Mouse (Mus musculus): ENCODE measurements around the gene D17Wsu92e. TPM values are rescaled to one million over a fixed set of nuclear protein-coding genes. Genes with fewer than 3 reads are reported as not detected.

The D17Wsu92e gene
- total RNA-seq, 4 experiments from 2014 or later: 203 to 227 (median 213) TPM

DNA sequence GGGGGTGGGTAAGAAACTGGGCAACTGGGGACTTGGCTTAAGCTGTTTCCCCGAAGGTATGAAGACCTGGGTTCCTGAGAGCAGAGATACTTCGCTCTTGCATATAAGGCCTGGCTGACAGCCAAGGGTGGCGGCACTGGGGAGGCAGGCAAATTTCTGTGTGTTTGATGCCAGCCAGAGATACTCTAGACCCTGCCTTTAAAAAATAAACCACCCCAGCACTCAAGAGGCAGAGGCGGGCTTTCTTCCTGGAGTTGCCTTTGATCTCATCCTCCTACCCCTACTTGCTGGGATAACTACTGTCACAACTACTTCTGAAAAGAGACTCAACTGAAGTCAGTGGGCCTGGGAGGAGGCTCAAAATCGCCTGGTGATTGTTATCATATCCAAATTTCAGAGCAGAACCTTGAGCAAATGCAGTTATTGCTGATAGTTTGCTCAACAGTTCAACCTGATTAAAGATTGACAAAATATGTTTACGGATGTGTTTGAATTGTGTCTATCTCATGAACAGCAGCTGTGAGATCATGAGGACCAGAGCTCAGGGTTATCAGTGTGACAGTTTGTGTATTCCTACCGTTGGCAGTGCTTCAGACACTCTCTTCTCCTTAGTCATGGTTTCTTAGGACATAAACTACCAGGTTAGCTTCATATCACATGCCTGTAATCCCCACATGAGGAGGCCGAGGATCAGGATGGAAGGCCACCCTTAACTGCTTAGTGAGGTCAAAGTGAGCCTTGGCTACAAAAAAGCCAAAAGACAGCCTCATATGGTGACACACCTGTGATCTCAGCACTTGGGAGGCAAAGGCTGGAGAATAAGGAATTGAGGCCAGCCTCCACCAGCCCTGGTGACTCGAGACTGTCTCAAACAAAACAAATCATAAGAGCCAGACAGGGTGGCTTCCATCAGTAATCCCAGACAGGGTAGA lies 1.2 kb upstream of the D17Wsu92e start:
- DNase-seq (ENCODE audit: low spot score in 2 of 2): no peak

GRCm38 (mm10) chr17:27819971-27820567 lies 379 bp downstream of the D17Wsu92e start:
- DNase-seq (ENCODE audit: low spot score in 2 of 2): peak; percentile 39 to 47

- no peak for DNase-seq (ENCODE audit: low spot score in 2 of 2)
Observed at GRCm38 (mm10) chr17:27819521-27819970, 902 bp downstream of the D17Wsu92e start.

- no peak for DNase-seq (ENCODE audit: low spot score in 2 of 2)
Observed at GRCm38 (mm10) chr17:27819011-27819410, 1.4 kb downstream of the D17Wsu92e start.

GRCm38 (mm10) chr17:27814606-27815005 lies 5.8 kb downstream of the D17Wsu92e start:
- DNase-seq (ENCODE audit: low spot score in 2 of 2): no peak

- DNase-seq (ENCODE audit: low spot score in 2 of 2): no peak
Observed at GRCm38 (mm10) chr17:27811980-27812379, 8.5 kb downstream of the D17Wsu92e start.

- DNase-seq (ENCODE audit: low spot score in 2 of 2): no peak
Observed at GRCm38 (mm10) chr17:27810569-27811331, 9.7 kb downstream of the D17Wsu92e start.

DNA sequence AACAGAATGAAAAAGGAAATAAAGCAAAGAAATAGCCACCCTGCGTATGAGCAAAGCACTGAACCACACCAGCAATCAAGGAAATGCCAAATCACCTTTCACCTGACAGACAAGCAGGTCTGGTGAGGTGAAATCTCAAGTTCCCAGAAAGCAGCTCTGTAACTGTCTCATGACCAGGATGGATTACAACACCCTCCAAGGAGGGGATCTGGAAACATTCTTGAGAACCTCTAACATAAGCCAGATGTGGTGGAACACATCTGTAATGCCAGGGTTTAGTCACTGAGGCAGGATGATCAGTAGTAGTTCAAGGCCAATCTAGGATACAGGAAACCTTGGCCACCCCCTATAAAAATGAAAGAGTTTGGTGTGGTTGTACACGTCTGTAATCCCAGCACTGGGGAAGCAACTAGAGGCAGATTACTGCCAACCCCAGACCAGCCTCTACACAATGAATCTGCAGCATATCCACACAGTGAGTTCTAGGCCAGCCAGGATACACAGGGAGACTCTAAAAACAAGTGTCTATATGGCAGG lies 12.8 kb downstream of the D17Wsu92e start:
- no peak for DNase-seq (ENCODE audit: low spot score in 2 of 2)

- DNase-seq (ENCODE audit: low spot score in 2 of 2): no peak
Observed at GRCm38 (mm10) chr17:27804803-27805770, 15.4 kb downstream of the D17Wsu92e start.

DNA sequence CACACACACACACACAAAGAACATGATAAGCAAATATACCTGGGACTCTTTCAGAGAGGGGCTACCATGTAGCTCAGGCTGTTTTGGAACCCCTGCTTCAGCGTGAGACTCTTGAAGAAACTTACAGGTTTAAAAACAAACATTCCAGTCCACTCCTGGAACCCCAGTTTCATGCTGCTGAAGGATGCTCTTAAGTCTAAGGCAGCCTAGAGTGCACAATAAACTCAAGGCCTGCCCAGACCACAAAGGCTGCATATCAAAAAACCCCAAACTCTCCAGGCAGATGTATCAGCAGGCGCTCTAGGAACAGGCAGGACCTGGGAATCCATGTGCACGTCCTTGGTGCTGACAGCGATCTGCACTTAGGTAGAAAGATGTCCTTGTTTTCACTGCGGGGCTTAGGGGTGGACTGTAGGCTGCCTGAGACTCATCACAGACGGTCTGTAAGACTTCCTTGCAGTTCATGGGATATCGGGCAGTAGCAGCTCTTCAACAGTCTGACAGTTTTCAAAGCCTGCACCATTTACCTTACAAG lies 16.2 kb downstream of the D17Wsu92e start:
- DNase-seq (ENCODE audit: low spot score in 2 of 2): no peak

DNA sequence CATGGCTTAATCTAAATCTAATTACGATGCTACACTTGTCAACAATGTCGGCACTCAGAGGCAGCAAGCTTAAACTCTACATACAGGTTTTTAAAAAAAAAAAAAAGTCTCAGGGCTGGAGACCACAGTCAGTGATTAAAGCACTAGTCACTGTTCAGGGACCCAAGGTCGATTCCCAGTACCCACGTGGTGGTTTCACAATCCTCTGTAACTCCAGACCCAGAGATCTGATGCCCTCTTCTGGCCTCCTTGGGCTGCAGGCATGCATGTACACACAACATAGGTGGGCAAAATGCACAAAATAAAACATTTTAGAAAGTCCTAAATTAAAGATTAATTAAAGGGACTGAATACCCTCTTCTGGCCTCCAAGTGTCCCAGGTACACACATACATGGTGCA lies 16.7 kb downstream of the D17Wsu92e start:
- DNase-seq (ENCODE audit: low spot score in 2 of 2): no peak

DNA sequence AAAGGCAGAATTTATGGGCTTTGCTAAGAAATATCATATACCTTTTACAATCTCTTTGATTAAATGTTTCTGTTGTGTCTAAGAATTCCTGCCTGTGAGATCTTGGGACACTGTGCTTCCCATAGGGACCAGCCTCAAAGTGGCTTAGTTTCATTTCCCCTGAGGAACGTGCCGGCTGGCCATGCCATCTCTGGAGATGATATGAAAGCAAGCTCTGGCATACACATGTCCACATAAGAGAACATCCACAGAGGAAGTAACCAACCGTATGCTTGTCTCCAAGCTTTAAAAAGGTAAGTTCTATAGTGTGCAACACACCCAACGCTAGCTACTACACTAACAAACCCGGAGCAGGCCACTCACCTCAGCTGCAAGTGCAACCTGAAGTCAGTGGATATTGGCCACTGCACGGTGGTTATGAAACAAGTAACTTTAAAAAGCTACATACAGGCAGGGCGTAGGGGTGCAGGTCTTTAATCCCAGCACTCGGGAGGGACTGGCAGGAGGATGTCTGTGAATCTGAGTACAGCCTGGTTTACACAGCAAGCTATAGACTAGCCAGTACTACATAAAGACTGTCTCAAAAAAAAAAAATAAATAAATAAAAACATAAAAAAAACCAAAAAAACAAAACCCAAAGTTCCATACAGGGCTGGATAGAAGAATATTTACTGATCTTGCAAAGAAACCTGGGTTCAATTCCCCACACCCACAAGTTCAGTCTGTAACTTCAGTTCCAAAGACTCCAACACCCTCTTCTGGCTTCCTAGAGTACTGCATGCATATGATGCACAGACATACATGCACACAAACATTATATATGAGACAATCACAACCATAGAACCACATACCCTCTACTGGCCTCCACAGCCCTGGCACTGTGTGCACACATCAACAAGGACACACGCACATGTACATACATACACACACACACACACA lies 19.5 kb downstream of the D17Wsu92e start:
- DNase-seq (ENCODE audit: low spot score in 2 of 2): no peak

GRCm38 (mm10) chr17:27799771-27800584 lies 20.5 kb downstream of the D17Wsu92e start:
- no peak for DNase-seq (ENCODE audit: low spot score in 2 of 2)

GRCm38 (mm10) chr17:27797341-27797872 lies 23.0 kb downstream of the D17Wsu92e start:
- DNase-seq (ENCODE audit: low spot score in 2 of 2): no peak

- DNase-seq (ENCODE audit: low spot score in 2 of 2): peak in 1 of 2 experiments; percentile 29
Observed at GRCm38 (mm10) chr17:27796780-27797179, 23.7 kb downstream of the D17Wsu92e start.

DNA sequence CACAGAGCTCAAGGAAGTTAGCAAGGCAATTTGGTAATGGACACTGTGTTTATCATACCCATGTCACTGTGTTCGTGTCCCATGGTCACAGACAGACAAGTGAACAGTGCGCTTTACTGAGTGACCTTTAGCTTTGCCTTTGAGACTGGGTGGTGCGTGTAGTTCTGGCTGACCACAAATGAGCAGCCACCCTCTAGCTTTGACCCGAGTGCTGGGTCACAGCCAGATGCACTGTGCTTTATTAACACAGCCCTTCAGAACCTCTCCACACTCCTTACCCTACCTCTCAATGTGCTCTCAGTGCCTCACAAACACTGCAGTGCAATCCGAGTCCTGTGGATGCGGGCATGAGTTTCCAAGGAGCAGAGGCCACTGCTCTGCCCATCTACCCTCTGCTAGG lies 27.3 kb downstream of the D17Wsu92e start:
- no peak for DNase-seq (ENCODE audit: low spot score in 2 of 2)

DNA sequence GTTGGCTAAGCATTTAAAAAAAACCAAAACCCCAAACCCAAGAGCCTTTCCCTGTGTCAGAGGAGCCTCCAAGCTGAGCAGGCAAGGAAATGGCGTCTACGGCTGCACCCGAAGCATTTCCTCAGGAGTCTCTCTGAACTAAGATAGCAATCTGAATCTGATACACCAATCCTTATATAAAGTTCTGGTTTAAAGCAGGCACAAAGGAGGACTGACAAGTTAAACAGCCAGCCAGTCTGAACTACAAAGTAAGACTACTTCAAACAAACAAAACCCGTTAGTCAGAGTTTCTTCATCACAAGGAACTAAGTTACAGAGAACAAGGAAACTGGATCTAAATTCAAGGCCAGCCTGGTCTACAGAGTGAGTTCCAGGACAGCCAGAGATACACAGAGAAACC lies 27.9 kb downstream of the D17Wsu92e start:
- DNase-seq (ENCODE audit: low spot score in 2 of 2): no peak

GRCm38 (mm10) chr17:27791556-27791955 lies 28.9 kb downstream of the D17Wsu92e start:
- DNase-seq (ENCODE audit: low spot score in 2 of 2): no peak
